Mouse (Mus musculus) cerebellum, postnatal 25 days (tissue): Measurements from ENCODE around the gene Rab22a.
A peak's percentile ranks its signal among the peaks of the same experiment; 100 is the strongest.

Experiments used
- DNase-seq, 2 experiments: peaks; one replicate each; pipeline ENCODE4 v3.0.0; 2021; ENCODE audit warnings: mixed read lengths in 2 of 2

The Rab22a gene

GRCm38 (mm10) chr2:173724382-173724781, 64.8 kb downstream of the Rab22a start:
- no peak for DNase-seq

- no peak for DNase-seq
Observed at GRCm38 (mm10) chr2:173724940-173725807, 65.6 kb downstream of the Rab22a start.

- no peak for DNase-seq
Observed at GRCm38 (mm10) chr2:173725819-173726218, 66.3 kb downstream of the Rab22a start.

DNA sequence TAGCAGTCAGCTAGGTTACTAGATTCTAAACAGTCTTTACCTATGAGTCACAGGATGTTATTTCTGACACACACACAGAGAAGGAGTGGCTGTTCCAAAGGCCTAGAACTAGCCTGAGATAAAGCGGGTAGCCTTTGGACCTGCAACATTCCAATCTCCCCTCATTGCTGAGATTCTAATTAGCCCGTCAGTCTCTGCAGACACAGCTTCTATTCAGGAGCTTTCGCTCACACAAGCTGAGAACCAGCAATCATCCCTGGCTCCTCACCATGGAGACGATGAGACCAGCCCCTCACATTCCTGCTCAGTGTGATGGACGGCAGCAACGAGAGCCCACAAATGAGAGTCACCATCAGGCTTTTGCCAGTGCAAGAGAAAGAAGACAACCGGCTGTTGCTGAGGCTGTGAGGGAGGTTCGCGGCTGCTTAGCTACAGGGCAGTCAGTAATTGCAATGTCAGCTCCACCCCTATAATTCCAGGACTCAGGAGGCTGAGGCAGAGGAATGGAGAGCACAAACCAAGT, 70.9 kb downstream of the Rab22a start:
- no peak for DNase-seq

DNA sequence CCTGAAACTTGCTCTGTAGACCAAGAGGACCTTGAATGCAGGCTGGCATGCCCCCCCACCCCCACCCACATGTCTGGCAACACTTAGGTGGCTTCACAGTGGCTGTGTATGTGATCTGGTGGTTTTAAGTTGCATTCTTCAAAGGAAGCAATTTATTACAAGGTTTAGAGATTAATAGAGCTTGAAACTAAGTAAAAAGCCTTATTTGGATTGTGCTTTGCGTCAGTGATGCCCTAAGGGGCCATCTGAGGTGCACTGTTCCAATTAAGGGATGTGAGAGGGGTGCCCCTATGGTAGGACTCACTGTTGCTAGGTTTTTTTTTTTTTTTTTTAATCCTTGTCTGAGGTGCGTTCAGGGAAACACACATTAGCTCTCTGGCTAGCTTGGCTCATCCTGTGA, 74.9 kb downstream of the Rab22a start:
- no peak for DNase-seq

DNA sequence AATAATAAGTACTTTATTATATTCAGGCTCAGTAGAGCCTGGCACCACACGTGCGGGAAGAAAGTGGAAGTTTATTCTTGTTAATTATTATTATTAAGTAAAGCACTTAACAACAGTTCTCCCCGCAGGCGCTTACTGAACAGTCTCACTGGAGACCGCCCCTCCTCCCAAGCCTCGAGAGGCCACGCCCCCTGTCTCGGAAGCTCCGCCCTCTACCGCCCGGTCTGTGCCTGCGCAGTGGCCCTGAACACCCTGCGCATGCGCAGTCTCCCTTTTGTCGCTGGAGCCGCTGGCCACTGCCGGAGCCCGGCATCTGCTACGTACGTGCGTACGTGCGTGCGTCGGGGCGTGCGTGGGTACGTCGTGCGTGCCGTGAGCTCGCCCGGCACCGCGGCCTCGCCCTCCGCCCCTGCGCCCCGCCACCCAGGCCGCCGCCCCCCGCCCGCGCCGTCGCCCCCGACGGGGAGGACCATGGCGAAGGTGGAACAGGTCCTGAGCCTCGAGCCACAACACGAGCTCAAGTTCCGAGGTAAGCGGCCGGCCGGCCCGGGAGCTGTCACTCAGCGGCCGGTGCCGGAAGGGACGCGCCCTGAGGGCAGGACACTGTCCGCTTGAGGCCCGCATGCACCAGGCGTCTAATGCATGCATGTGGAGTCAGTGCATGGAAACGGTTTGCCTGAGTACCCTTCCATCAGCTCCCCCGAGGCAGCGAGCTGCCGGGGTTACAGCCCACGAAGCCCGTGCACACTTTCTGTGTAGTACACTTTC, 77.8 kb downstream of the Rab22a start, which contains the start of gene Vapb:
TSS of gene Vapb (plus strand) at position 290 of the 768 bp plus-strand sequence.
- DNase-seq = peak; percentile 99 to 100

DNA sequence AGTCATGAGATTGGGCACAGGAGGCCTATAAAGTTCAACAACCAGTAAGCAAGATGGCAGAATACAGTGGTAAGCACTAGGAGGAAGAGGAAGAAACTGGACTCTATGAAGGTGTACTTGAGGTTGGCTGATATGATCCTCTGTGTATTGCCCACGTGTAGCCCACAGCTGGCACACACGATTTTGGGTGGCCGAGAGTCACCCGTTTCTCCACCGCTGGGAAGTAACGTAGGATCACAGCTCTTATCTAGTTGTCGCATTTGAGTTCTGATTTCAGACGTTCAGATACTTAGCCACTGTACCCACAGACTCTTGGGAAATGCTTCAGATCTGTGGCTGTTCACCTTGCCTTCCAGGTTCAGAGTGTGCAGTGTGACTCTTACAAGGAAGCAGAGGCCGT, 78.7 kb downstream of the Rab22a start:
- DNase-seq = no peak

DNA sequence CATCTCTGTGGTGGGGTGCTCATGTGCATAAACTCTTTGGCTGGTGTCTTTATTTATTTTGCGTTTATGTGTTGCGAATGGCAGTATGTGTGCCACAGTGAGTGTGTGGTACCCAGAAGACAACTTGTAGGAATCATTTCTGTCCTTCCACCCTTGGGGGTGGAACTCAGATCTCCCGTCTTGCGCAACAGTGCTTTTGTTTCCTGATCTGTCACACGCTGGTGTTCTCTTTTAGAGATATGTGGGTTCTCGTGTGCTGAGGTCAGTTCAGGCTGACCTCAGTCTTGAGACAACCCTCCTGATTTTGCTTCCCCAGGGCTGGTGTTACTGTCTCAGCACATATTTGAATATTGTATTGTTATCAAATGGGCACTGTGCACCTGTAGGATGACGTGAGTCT, 79.5 kb downstream of the Rab22a start:
- no peak for DNase-seq

GRCm38 (mm10) chr2:173742090-173742489, 82.5 kb downstream of the Rab22a start:
- no peak for DNase-seq

GRCm38 (mm10) chr2:173742744-173743143, 83.2 kb downstream of the Rab22a start:
- no peak for DNase-seq

DNA sequence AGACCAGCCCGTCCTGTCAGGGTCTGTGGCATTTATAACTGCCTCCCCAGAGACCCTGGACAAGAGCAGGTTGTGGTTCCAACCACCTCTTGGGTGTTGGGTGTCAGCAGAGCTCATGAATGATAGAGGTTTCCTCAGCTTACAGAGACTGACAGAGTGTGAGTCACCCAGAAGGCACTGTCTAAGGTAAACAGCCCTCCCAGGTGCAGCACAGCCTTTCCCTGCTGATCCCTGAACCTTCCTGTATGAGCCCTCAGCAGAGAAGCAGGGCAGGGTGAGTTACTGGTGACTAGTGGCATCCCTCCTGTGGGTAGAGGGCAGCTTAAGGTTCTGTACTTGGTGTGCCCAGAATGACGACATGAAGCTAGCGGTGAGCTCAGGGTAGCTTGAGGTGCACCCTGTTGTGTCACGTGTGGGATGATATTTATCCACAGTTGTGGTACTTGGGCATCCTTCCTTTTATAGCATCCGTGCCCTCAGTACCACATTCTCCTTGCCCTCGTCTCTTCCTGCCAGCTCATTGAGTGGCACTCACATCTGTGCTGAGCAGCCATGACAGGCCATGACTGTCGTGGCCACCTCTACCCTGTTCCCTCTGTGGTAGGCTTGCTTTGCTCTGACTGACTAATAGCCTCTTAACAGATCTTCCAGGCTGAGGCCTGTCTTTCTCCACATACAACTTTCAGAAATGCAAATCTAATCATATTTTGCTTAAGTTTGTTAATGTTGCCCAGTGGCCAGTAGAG, 84.7 kb downstream of the Rab22a start:
- no peak for DNase-seq

DNA sequence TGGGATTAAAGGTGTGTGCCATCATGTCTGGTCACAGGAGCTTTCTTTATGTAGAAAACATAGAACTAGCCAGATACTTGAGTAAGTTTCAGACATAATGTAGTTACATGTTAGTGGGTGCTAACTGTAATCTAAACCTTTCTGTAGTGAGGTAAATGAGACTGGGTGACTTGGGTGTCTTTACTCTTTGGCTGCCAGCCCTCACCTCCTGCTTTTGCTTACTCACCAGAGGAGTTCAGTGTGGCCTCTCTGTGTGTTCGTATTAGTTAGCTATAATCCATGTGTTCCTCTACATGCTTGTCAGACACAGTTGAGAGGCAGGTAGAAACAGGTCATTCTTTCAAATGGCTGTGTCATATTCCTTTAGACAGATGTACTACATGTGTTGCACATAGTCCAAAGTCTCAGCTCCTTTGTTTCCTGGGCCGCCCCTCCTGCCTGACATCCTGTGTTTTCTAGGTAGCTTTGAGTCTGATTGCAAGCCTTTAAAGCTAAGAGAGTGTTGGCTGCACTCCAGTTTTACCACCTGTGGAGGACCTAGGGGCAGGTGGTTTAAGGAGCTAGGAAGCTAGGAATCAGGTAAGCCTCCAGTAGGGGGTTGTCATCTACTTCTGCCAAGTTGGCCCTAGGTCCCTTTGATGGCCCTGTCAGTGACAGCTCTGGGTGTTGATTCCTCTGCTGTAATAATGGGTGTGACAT, 89.5 kb downstream of the Rab22a start:
- peak in 1 of 2 experiments; percentile 54 for DNase-seq

DNA sequence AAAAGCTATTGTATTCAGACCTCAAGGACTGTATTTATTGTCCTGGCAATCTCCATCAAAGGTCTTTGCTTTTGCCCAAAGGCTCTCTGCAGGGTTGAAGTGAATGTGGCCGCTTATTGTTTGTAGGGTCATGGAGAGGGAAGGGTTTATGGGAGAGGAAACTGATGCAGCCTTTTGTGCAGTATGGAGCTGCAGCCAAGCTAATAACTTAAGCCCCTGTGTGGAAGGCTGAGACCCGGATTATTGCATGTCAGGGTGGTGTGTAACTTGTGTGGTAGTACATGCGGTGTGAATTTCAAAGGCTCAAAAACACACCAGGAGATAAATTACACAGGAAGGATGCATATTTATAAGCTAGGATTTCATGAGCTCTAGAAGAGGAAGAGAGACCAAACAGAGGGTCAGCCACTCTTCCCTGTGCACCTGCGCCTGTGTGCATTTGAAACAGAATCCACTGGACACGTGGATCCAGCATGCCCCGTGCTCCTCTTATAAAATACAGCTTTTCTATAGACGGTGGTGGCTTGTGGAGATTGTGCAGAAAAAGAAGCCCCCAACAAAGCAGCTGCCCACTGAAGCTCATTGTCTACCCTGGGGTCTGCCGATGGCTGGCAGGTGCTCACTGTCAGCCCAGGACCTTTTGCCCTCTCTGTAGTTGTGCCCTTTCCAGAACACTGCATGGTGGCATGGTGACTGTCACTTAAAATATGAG, 96.0 kb downstream of the Rab22a start:
- no peak for DNase-seq
